Mouse (Mus musculus): ENCODE measurements around the gene Stard10. TPM values are rescaled to one million over a fixed set of nuclear protein-coding genes. Genes with fewer than 3 reads are reported as not detected.

The Stard10 gene
- polyA plus RNA-seq, 1 experiment = 58.2 TPM

GRCm38 (mm10) chr7:101302691-101303090 is 14.2 kb upstream of the Stard10 start:
- H3K4me1 ChIP-seq (ENCODE audit: control insufficient read depth, insufficient read depth, low read length) = no peaks in the 10 kb centered on the region
- no peaks in the 10 kb centered on the region for H3K36me3 ChIP-seq (ENCODE audit: control insufficient read depth, insufficient read depth, low read length, poor library complexity, severe bottlenecking)
- H3K27ac ChIP-seq (ENCODE audit: insufficient read depth, low read length) = no peak overlapping the region
- peak overlapping the region; percentile 17; the same call in 1 of the 2 replicates for H3K9ac ChIP-seq (ENCODE audit: low read depth, poor library complexity, severe bottlenecking)
- H3K4me3 ChIP-seq (ENCODE audit: low read depth, low read length) = no peak overlapping the region; the same call in 1 of the 2 replicates
- no peaks in the 10 kb centered on the region for H3K9me3 ChIP-seq (replicated peaks; ENCODE audit: control insufficient read depth, insufficient read depth, low read length, poor library complexity, severe bottlenecking)
- H3K27me3 ChIP-seq (ENCODE audit: control insufficient read depth, insufficient read depth, low read length, poor library complexity, severe bottlenecking) = no peaks in the 10 kb centered on the region
- no peak for TF ChIP-seq EP300 (IDR thresholded peaks at IDR 0.05; ENCODE audit: insufficient read depth, low read depth, low read length)
- no peak for TF ChIP-seq POLR2A (IDR thresholded peaks at IDR 0.05; ENCODE audit: insufficient read depth, low read length)
- TF ChIP-seq CTCF (IDR thresholded peaks at IDR 0.05; ENCODE audit: low read depth, low read length) = no peak

- H3K9me3 ChIP-seq (replicated peaks; ENCODE audit: control insufficient read depth, insufficient read depth, low read length, poor library complexity, severe bottlenecking) = no peaks in the 10 kb centered on the region
- no peaks in the 10 kb centered on the region for H3K4me1 ChIP-seq (ENCODE audit: control insufficient read depth, insufficient read depth, low read length)
- H3K27me3 ChIP-seq (ENCODE audit: control insufficient read depth, insufficient read depth, low read length, poor library complexity, severe bottlenecking) = no peaks in the 10 kb centered on the region
- no peak overlapping the region for H3K27ac ChIP-seq (ENCODE audit: insufficient read depth, low read length)
- H3K36me3 ChIP-seq (ENCODE audit: control insufficient read depth, insufficient read depth, low read length, poor library complexity, severe bottlenecking) = no peaks in the 10 kb centered on the region
- TF ChIP-seq CTCF (IDR thresholded peaks at IDR 0.05; ENCODE audit: low read depth, low read length) (no peak), EP300 (IDR thresholded peaks at IDR 0.05; ENCODE audit: insufficient read depth, low read depth, low read length) (no peak), POLR2A (IDR thresholded peaks at IDR 0.05; ENCODE audit: insufficient read depth, low read length) (no peak)
- no peak overlapping the region for H3K9ac ChIP-seq (ENCODE audit: low read depth, poor library complexity, severe bottlenecking)
- no peak overlapping the region for H3K4me3 ChIP-seq (ENCODE audit: low read depth, low read length)
Measured at GRCm38 (mm10) chr7:101306841-101307240, 10.0 kb upstream of the Stard10 start.

DNA sequence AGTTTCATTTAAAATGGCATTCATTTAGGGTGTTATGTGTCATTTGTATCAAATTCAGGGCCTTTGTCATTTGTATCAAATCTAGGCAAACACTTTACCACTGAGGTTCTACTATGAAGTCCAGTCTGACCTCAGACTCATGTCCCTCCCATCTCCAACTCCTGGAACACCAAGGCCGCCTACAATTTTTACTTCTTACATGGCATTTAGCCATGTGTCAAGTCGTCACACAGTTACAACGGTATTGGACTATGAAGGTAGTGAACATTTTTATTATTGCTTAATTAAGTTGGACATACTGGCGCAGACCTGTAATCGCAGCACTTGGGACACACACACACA is 6.9 kb upstream of the Stard10 start:
- Histone ChIP-seq H3K36me3 (ENCODE audit: control insufficient read depth, insufficient read depth, low read length, poor library complexity, severe bottlenecking) (no peaks in the 10 kb centered on the region), H3K27me3 (ENCODE audit: control insufficient read depth, insufficient read depth, low read length, poor library complexity, severe bottlenecking) (no peaks in the 10 kb centered on the region), H3K27ac (ENCODE audit: insufficient read depth, low read length) (no peak overlapping the region), H3K4me1 (ENCODE audit: control insufficient read depth, insufficient read depth, low read length) (no peaks in the 10 kb centered on the region), H3K9ac (ENCODE audit: low read depth, poor library complexity, severe bottlenecking) (peak overlapping the region; percentile 43; the same call in 1 of the 2 replicates), H3K9me3 (replicated peaks; ENCODE audit: control insufficient read depth, insufficient read depth, low read length, poor library complexity, severe bottlenecking) (no peaks in the 10 kb centered on the region), H3K4me3 (ENCODE audit: low read depth, low read length) (peak overlapping the region; percentile 80)
- TF ChIP-seq EP300 (IDR thresholded peaks at IDR 0.05; ENCODE audit: insufficient read depth, low read depth, low read length) (no peak), CTCF (IDR thresholded peaks at IDR 0.05; ENCODE audit: low read depth, low read length) (no peak)

DNA sequence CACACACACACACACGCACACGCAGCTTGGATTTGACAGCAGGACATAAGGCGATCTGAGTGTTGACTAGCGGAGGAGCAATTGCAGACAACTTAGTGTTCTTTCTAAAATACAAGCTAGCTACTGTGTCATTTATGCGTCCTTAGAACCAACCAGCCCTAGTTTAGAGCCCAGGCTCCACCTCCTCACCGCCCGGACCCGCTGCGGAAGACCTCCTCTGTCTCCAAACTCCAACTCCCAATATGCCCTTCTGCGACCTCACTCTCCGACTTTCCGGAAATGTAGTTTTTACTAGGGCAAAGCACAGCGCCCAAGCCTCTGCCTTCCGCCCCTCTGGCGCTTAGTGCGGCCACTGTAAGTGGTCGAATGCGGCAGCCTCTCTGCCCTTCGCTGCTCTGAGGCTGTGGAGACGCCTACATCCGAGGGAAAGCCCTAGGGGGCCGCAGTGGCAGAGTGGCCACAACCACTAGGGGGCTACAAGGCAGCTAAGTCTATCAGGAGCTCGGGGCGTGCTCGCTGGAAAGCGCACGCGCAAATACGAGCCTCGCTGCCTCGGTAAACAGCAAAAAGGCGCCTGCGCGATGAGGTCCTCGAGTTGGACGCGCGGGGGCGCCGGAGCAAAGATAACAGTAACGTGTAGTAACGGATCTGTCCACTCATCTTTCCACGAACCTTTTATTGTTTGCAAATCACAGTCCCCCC is 6.4 kb upstream of the Stard10 start:
- Histone ChIP-seq H3K4me3 (ENCODE audit: low read depth, low read length) (peak overlapping the region; percentile 80), H3K9me3 (replicated peaks; ENCODE audit: control insufficient read depth, insufficient read depth, low read length, poor library complexity, severe bottlenecking) (no peaks in the 10 kb centered on the region), H3K36me3 (ENCODE audit: control insufficient read depth, insufficient read depth, low read length, poor library complexity, severe bottlenecking) (no peaks in the 10 kb centered on the region), H3K9ac (ENCODE audit: low read depth, poor library complexity, severe bottlenecking) (peak overlapping the region; percentile 43), H3K27ac (ENCODE audit: insufficient read depth, low read length) (peak overlapping the region; percentile 60), H3K4me1 (ENCODE audit: control insufficient read depth, insufficient read depth, low read length) (no peaks in the 10 kb centered on the region), H3K27me3 (ENCODE audit: control insufficient read depth, insufficient read depth, low read length, poor library complexity, severe bottlenecking) (no peaks in the 10 kb centered on the region)
- TF ChIP-seq CTCF (IDR thresholded peaks at IDR 0.05; ENCODE audit: low read depth, low read length) = peak; percentile 59
- TF ChIP-seq EP300 (IDR thresholded peaks at IDR 0.05; ENCODE audit: insufficient read depth, low read depth, low read length) = peak; percentile 41; the same call in 1 of the 2 replicates
- no peak for TF ChIP-seq POLR2A (IDR thresholded peaks at IDR 0.05; ENCODE audit: insufficient read depth, low read length)

DNA sequence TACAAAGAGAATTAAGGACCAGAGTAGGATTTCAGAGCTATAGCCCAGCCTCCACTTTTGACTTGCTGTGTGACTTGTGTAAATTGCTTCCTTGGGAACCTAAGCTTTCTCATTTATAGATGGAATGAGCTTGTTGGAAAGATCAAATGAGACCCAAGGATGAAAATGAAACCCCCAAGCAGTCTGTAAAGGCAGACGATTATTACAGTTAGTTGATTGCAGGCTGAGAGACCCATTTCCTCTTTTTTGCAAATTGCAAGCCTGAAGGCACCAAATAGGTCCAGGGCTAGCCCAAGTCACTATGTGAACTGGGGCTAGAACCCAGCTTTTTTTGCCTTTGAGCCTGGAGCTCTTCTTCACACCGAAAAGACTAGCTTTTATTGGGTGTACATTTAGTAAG is 5.8 kb upstream of the Stard10 start:
- Histone ChIP-seq H3K9me3 (replicated peaks; ENCODE audit: control insufficient read depth, insufficient read depth, low read length, poor library complexity, severe bottlenecking) (no peaks in the 10 kb centered on the region), H3K4me1 (ENCODE audit: control insufficient read depth, insufficient read depth, low read length) (no peaks in the 10 kb centered on the region), H3K27me3 (ENCODE audit: control insufficient read depth, insufficient read depth, low read length, poor library complexity, severe bottlenecking) (no peaks in the 10 kb centered on the region), H3K9ac (ENCODE audit: low read depth, poor library complexity, severe bottlenecking) (no peak overlapping the region), H3K27ac (ENCODE audit: insufficient read depth, low read length) (no peak overlapping the region), H3K36me3 (ENCODE audit: control insufficient read depth, insufficient read depth, low read length, poor library complexity, severe bottlenecking) (no peaks in the 10 kb centered on the region), H3K4me3 (ENCODE audit: low read depth, low read length) (no peak overlapping the region)
- no peak for TF ChIP-seq EP300 (IDR thresholded peaks at IDR 0.05; ENCODE audit: insufficient read depth, low read depth, low read length)
- no peak for TF ChIP-seq POLR2A (IDR thresholded peaks at IDR 0.05; ENCODE audit: insufficient read depth, low read length)
- no peak for TF ChIP-seq CTCF (IDR thresholded peaks at IDR 0.05; ENCODE audit: low read depth, low read length)

DNA sequence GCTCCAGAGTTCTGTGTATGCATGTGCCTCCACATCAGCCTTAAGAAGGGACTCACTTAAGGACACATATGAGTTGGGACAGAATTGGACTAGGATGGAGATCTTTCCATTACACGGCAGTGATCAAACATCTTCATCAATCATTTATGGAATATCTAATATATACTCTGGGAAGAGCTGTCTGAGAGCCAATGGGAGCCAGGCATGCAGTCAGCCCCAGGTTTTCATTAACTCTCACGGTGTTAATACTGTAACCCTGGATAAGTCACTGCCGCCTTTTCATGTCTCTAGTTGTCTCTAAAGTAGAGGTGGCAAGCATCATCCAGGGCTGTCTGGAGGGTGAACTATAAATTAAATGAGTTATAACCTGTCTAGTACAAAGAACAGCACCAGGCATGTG is 3.9 kb upstream of the Stard10 start:
- Histone ChIP-seq H3K4me3 (ENCODE audit: low read depth, low read length) (no peak overlapping the region), H3K27me3 (ENCODE audit: control insufficient read depth, insufficient read depth, low read length, poor library complexity, severe bottlenecking) (no peaks in the 10 kb centered on the region), H3K4me1 (ENCODE audit: control insufficient read depth, insufficient read depth, low read length) (no peaks in the 10 kb centered on the region), H3K9ac (ENCODE audit: low read depth, poor library complexity, severe bottlenecking) (no peak overlapping the region), H3K27ac (ENCODE audit: insufficient read depth, low read length) (no peak overlapping the region), H3K9me3 (replicated peaks; ENCODE audit: control insufficient read depth, insufficient read depth, low read length, poor library complexity, severe bottlenecking) (no peaks in the 10 kb centered on the region), H3K36me3 (ENCODE audit: control insufficient read depth, insufficient read depth, low read length, poor library complexity, severe bottlenecking) (no peaks in the 10 kb centered on the region)
- TF ChIP-seq POLR2A (IDR thresholded peaks at IDR 0.05; ENCODE audit: insufficient read depth, low read length) = no peak
- no peak for TF ChIP-seq CTCF (IDR thresholded peaks at IDR 0.05; ENCODE audit: low read depth, low read length)
- TF ChIP-seq EP300 (IDR thresholded peaks at IDR 0.05; ENCODE audit: insufficient read depth, low read depth, low read length) = no peak
